Mouse (Mus musculus) limb, embryonic 13.5 days (tissue): Measurements from ENCODE around the gene Fam117a. TPM values are rescaled to one million over a fixed set of nuclear protein-coding genes. Genes with fewer than 3 reads are reported as not detected.

ENCODE experiments used
- ATAC-seq: fragments of 200-750 bp; cut with Nextera tagmentation; 2 replicates; pipeline ENCODE4 v1.8.0; 2017; ENCODE audit warnings: low read depth, moderate number of reproducible peaks, moderate TSS enrichment; ENCODE audit not compliant: low FRiP score
- H3K27ac ChIP-seq: fragments of 300-500 bp; sonication (generic); 2 replicates; pipeline ENCODE4 v1.5.1; 2015; ENCODE audit warnings: inconsistent platforms, mild to moderate bottlenecking, moderate library complexity
- H3K27me3 ChIP-seq: fragments of 300-500 bp; sonication (generic); 2 replicates; pipeline ENCODE4 v1.6.1; 2015; ENCODE audit warnings: mild to moderate bottlenecking, inconsistent platforms
- H3K36me3 ChIP-seq: fragments of 300-500 bp; sonication (generic); 2 replicates; pipeline ENCODE4 v1.6.1; 2015; ENCODE audit warnings: inconsistent platforms, mild to moderate bottlenecking, moderate library complexity
- H3K4me1 ChIP-seq: fragments of 300-500 bp; sonication (generic); 2 replicates; pipeline ENCODE4 v1.6.1; 2015; ENCODE audit warnings: inconsistent platforms
- H3K4me2 ChIP-seq: fragments of 300-500 bp; sonication (generic); replicated peaks from 2 replicates; pipeline ENCODE4 v1.6.1; 2015; ENCODE audit warnings: inconsistent platforms, mild to moderate bottlenecking, moderate library complexity
- H3K4me3 ChIP-seq: fragments of 300-500 bp; sonication (generic); 2 replicates; pipeline ENCODE4 v1.5.1; 2015; ENCODE audit warnings: moderate library complexity, mild to moderate bottlenecking, inconsistent platforms
- H3K9ac ChIP-seq: fragments of 300-500 bp; sonication (generic); 2 replicates; pipeline ENCODE4 v1.6.1; 2015; ENCODE audit warnings: mild to moderate bottlenecking, inconsistent platforms
- H3K9me3 ChIP-seq: fragments of 300-500 bp; sonication (generic); 2 replicates; pipeline ENCODE4 v1.6.1; 2016; ENCODE audit warnings: inconsistent platforms
- WGBS: fragments of 180-500 bp; shearing (Covaris S2); methylation state at CpG from one replicate; pipeline ENCODE4 v1.1.7; 2015; 5-methylcytosine and 5-hydroxymethylcytosine counted together
- polyA plus RNA-seq: library from polyadenylated mRNA; unstranded; fragments of >200 nt; fragmentation: Nextera tagmentation; extraction: Ambion mirVana; gene quantifications from 2 replicates; pipeline ENCODE4 v1.2.1, GENCODE M21; 2015

Gene Fam117a
- polyA plus RNA-seq, 1 experiment from 2014 or later: 15.8 TPM

DNA sequence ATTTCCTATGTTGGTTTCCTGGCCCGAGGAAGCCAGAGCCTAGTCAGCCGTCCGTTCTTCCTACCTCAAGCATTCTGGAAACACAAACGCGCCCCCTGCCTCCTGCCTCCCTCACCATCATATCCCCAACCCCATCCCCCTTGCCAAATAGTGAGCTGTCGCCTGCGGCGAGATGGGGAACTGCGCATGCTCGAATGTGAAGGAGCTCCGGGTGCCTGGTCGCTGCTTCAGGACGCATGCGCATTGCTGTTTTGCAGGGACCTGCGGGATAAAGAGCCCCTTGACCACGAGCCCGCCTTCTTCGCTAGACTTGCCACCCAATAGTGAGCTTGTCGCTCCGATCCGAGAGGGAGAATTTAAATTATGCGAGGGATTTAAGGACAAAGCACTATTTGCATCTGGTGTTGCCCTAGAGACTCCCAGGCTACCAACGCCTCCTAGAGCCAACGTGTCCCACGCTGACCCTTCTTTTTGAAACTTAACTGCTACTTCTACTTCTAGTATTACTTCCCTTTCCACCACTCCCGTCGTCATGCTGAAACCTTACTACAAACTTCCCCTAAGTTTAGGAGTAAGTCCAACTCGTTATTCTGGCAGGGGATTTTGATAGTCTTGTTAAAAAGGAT lies 77.8 kb downstream of the Fam117a start:
- peaks cover 5% of the 10 kb centered on the region; the same call in 1 of the 2 replicates for H3K36me3 ChIP-seq
- H3K4me1 ChIP-seq: peaks cover 25% of the 10 kb centered on the region
- H3K27me3 ChIP-seq: no peaks in the 10 kb centered on the region
- peak overlapping the region; percentile 94 for H3K27ac ChIP-seq
- ATAC-seq: peak; percentile 90
- WGBS: under 1% methylated on average over 28 of the region's 28 CpGs
- peak overlapping the region; percentile 78 for H3K9ac ChIP-seq
- peak overlapping the region; percentile 67 for H3K4me3 ChIP-seq
- H3K4me2 ChIP-seq: peak overlapping the region; percentile 70
- H3K9me3 ChIP-seq: no peaks in the 10 kb centered on the region

DNA sequence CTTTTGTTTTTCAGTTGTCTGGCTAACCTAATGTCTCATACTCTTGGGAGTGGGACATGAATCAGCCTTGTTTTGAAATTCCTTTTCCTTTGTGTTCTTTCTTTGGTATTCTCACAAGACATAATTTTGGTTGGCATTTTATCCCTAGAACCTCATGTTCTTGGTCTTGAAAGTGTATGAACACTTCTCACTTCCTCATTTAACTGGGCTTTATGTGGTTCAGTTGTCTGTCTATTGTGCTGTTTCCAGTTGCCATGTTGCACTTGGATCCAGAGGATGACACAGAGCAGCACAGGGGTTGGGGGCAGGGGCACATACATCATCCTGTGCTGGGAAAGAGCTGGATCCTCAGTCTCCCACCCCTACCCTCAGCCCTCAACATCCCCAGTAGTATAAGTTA lies 79.1 kb downstream of the Fam117a start:
- H3K27ac ChIP-seq: no peak overlapping the region
- peak overlapping the region; percentile 67 for H3K4me3 ChIP-seq
- no peak for ATAC-seq
- H3K4me1 ChIP-seq: peaks cover 25% of the 10 kb centered on the region
- H3K9me3 ChIP-seq: no peaks in the 10 kb centered on the region
- peaks cover 8% of the 10 kb centered on the region; the same call in 1 of the 2 replicates for H3K36me3 ChIP-seq
- H3K4me2 ChIP-seq: peak overlapping the region; percentile 70
- H3K9ac ChIP-seq: peak overlapping the region; percentile 50; the same call in 1 of the 2 replicates
- H3K27me3 ChIP-seq: no peaks in the 10 kb centered on the region

DNA sequence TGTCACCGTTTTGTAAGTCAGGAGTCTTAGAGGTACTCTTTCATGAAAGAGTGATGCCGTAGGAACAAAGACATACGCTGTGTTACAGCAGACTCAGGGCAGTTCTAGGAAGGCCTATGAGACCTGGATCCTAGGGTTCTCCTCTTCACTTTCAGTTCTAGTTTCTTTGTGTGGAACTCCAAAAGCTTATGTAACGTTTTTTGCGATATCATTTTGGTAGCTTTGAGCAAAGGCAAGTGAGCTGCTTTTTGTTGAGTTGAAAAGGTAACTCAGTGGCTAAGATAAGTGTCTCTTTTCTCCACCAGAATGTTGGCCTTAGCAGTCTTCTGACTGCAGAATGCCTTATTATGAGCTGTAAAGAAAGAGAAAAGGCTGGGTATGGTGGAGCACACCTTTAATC lies 80.5 kb downstream of the Fam117a start:
- WGBS: 87% methylated on average over 5 of the region's 5 CpGs
- H3K27me3 ChIP-seq: no peaks in the 10 kb centered on the region

DNA sequence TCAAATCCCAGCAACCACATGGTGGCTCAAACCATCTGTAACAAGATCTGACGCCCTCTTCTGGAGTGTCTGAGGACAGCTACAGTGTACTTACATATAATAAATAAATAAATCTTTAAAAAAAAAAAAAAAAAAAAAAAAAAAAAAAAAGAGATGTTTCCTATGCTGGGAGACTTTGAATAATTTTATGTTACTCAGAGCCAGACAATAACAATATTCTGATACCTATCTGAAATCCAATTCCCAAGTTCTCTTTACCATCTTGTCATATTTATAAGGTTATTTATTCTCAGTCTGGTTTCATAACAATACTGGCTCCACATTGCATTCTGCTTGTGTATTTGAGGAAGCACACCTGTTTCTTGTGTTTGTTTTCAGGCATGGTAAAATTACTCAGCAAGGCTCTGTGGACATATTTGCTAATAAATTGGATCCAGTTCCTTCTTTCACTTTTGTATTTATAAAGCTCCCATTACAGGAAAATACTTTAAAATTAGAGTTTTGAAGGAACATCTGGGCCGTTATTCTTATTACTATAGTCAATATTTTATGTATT lies 84.1 kb downstream of the Fam117a start:
- no peak for ATAC-seq
- H3K4me1 ChIP-seq: peaks cover 13% of the 10 kb centered on the region
- H3K9me3 ChIP-seq: no peaks in the 10 kb centered on the region
- no peak overlapping the region for H3K4me2 ChIP-seq
- H3K27ac ChIP-seq: no peak overlapping the region
- no peaks in the 10 kb centered on the region for H3K27me3 ChIP-seq
- peaks cover 8% of the 10 kb centered on the region; the same call in 1 of the 2 replicates for H3K36me3 ChIP-seq
- WGBS: 72% methylated on average over 2 of the region's 2 CpGs
- H3K9ac ChIP-seq: no peak overlapping the region
- no peak overlapping the region for H3K4me3 ChIP-seq

More for the DNA sequence above, 80.5 kb downstream of the Fam117a start:
- Histone ChIP-seq H3K4me2 (no peak overlapping the region), H3K9ac (no peak overlapping the region), H3K27ac (no peak overlapping the region), H3K9me3 (no peaks in the 10 kb centered on the region), H3K4me1 (peaks cover 22% of the 10 kb centered on the region), H3K36me3 (peaks cover 8% of the 10 kb centered on the region; the same call in 1 of the 2 replicates), H3K4me3 (no peak overlapping the region)
- ATAC-seq: no peak

DNA sequence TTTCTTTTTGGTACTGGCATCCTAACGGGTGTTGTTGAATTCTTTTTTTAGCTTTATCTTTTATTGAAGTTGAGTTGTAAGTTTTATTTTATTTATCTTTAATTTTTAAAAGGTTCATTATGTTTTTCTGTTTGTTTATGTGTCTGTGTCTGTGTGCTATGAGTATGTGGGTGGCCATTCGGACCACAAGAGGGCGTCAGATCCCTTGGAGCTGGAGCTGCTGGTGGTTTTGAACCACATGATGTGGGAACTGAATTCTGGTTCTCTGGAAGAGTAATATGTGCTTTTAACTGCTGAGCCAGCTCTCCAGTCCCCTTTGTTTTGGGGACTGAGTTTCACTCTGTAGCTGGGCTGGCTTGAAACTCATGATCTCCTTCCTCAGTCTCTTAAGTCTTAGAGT lies 86.7 kb downstream of the Fam117a start:
- Histone ChIP-seq H3K9ac (no peak overlapping the region), H3K4me2 (no peak overlapping the region), H3K4me1 (no peaks in the 10 kb centered on the region), H3K27ac (no peak overlapping the region), H3K36me3 (peaks cover 4% of the 10 kb centered on the region; the same call in 1 of the 2 replicates), H3K9me3 (no peaks in the 10 kb centered on the region), H3K27me3 (no peaks in the 10 kb centered on the region), H3K4me3 (no peak overlapping the region)
- no peak for ATAC-seq
- whole genome bisulfite sequencing: 77% methylated on average over 3 of the region's 3 CpGs

DNA sequence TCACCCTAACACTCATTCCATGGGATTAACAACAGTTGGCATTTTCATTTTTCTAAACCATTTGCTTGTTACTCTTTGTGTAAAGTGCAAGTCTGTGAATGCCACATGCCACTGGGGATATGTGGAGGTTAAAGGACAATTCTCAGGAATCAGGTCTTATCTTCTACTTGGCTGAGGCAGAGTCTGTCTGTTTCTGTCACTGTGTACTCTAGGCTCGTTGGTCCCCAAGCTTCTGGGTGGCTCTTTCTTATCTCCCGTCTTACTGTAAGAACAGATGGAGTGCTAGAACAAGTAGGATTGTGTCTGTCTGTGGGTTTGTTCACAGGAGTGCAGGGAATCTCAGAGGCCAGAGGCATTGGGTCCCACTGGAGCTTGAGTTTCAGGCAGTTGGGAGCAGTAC lies 94.5 kb downstream of the Fam117a start:
- WGBS: 94% methylated on average over 2 of the region's 2 CpGs
- Histone ChIP-seq H3K9ac (no peak overlapping the region), H3K36me3 (no peaks in the 10 kb centered on the region; the same call in 1 of the 2 replicates), H3K4me2 (no peak overlapping the region), H3K27ac (no peak overlapping the region), H3K9me3 (no peaks in the 10 kb centered on the region), H3K4me3 (no peak overlapping the region), H3K27me3 (no peaks in the 10 kb centered on the region), H3K4me1 (no peaks in the 10 kb centered on the region)
- ATAC-seq: no peak

Other genes with a start within 250 kb of the Fam117a start
- gene Dlx3, start 216.9 kb upstream of the Fam117a start, polyA plus RNA-seq: 10.2 and 14.2 TPM in 2 replicates
- 2.2 and 2.7 TPM in 2 replicates for gene Dlx4, start 190.8 kb upstream of the Fam117a start, polyA plus RNA-seq
- 0.15 and 0.27 TPM in 2 replicates for gene Tac4, start 75.5 kb upstream of the Fam117a start, polyA plus RNA-seq
- gene Kat7, start 26.8 kb upstream of the Fam117a start, polyA plus RNA-seq: 68.4 and 71.9 TPM in 2 replicates
- gene Slc35b1, start 47.7 kb downstream of the Fam117a start, polyA plus RNA-seq: 121 and 127 TPM in 2 replicates
- gene Spop, start 77.1 kb downstream of the Fam117a start, polyA plus RNA-seq: 156 and 168 TPM in 2 replicates
- 0.98 and 1.1 TPM in 2 replicates for gene Nxph3, start 177.6 kb downstream of the Fam117a start, polyA plus RNA-seq